Mouse (Mus musculus): ENCODE results near the gene Tex45.

Gene Tex45

DNA sequence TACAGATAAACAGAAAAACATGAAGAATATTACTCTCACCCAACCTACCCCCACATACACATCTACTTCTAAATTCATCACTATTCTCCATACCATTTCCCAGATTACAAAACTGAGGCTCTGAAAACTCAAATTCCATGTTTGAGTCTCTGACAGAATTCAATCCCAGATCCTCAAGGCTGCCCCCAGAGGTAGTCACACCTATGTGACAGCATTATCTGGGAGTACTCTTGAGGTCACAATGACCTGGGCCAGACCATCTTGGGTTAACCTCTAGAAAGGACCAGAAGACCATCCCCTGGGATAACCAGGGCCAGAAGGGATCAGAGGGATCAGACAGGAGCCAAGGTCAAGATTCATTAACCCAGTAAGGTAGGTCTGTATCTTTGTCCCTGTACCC lies at the start of gene Tex45:
TSS of gene Tex45 (plus strand) at position 301 of the 400 bp plus-strand sequence.
- in situ Hi-C loops (cut with MboI; ENCODE audit: unreplicated experiment in 2 of 2): loop anchor here in 1 of 2 experiments (25.0 kb wide), 1 partner anchor 1042 kb away; no protein-coding TSS in a partner anchor

GRCm38 (mm10) chr8:3421507-3421906 lies 49.2 kb upstream of the Tex45 start:
- in situ Hi-C loops (cut with MboI; ENCODE audit: unreplicated experiment in 2 of 2): no loop called here

DNA sequence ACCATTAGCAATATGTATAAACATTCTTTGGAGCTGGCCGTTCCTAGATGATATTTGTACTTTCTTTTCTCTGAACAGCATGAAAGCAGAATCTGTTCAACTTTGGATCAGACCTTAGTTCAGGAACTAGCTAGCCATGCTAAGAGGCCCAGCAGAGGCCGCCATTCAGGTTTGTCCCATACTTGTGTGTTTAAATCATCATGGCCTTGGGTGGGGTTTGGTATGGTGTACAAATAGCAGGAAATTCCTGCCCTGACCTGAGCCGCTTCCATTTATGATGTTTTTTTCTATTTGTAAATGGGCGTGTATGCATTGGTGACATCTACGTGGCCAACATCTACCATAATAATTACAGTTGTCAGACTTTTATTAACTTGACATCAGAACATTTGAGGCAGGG lies 45.4 kb upstream of the Tex45 start:
- in situ Hi-C loops (cut with MboI; ENCODE audit: unreplicated experiment in 2 of 2): no loop called here

DNA sequence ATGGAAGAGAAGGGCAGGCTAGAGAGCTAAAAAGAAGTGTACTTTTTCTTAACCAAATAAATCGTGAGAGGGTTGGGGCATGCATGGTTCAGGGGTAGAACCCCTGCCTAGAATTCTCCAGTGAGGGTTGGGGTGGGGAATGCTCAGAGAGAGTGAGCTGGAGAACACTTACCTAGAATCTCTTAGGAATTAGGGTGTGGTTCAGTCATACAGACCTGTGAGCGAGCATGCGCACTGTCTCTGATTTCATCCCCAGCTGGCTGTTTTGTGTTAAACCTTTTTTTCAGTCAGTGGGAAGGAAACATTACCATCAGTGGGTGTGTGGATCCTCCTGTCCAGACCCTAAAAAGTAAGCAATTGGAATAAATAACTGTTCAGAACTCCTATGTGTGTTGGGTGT lies 44.5 kb upstream of the Tex45 start:
- in situ Hi-C loops (cut with MboI; ENCODE audit: unreplicated experiment in 2 of 2): no loop called here

GRCm38 (mm10) chr8:3428426-3428825 lies 42.2 kb upstream of the Tex45 start:
- in situ Hi-C loops (cut with MboI; ENCODE audit: unreplicated experiment in 2 of 2): no loop called here

DNA sequence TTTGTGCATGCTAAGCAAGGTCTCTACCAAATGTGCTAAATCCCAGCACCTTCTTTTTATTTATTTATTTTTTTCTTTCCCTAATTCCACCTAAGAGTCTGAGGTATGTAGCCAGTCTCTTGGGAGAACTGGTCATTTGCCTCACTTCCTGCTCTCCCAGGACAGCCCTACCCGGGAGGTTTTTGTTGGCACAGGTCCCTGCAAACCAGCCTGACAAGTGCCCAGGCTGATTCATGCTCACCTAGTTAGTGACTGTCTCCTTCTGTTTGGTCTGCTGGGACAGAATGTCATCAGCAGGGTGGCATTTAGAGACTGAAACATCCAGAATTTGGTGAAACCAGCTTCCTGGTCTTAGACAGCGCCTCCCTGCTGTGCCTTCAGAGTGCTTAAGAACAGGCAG lies 40.7 kb upstream of the Tex45 start:
- in situ Hi-C loops (cut with MboI; ENCODE audit: unreplicated experiment in 2 of 2): no loop called here

DNA sequence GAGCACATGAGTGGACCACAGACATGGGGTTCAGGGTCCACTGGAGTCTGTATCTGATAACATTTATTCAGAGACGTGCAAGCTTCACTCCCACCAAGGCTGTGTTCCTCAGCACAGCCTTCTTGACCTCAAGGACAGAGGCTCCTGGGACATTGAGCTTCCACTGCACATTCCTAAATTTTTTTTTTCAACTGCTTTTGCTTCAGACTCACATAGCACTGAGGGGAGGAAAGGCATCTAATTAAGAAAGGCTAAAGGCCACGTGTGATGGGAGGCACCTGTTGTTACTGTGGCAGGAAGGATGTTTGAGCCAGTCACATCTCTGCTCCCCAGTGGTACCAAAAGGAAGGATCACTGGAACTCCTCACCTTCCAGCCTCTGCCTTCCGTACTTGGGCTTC lies 39.5 kb upstream of the Tex45 start:
- in situ Hi-C loops (cut with MboI; ENCODE audit: unreplicated experiment in 2 of 2): no loop called here

- in situ Hi-C loops (cut with MboI; ENCODE audit: unreplicated experiment in 2 of 2): no loop called here
Observed at GRCm38 (mm10) chr8:3436492-3436891, 34.2 kb upstream of the Tex45 start.

GRCm38 (mm10) chr8:3439510-3439909 lies 31.2 kb upstream of the Tex45 start:
- in situ Hi-C loops (cut with MboI; ENCODE audit: unreplicated experiment in 2 of 2): no loop called here

DNA sequence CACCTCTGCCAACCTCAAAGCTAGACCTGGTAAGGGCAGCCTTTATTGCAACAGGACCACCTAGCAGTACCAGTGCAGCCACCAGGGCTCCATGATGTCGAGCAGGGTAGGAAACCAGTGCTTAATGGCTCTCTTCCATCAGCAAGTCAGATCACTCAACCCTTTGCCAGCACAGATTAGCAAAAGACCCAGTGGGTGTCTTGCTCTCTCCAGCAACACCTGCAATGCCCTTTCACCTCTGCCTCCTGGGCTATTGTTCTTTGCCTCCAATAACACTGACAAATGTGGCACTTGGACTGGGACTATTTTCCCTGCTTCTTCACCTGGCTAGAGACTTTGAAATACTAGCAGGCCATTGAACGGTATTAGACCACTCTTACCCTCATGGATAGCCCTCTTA lies 21.4 kb upstream of the Tex45 start:
- in situ Hi-C loops (cut with MboI; ENCODE audit: unreplicated experiment in 2 of 2): no loop called here

- in situ Hi-C loops (cut with MboI; ENCODE audit: unreplicated experiment in 2 of 2): loop anchor here in 1 of 2 experiments (25.0 kb wide), 1 partner anchor 1062 kb away; no protein-coding TSS in a partner anchor
Observed at GRCm38 (mm10) chr8:3450670-3451069, 20.0 kb upstream of the Tex45 start.

DNA sequence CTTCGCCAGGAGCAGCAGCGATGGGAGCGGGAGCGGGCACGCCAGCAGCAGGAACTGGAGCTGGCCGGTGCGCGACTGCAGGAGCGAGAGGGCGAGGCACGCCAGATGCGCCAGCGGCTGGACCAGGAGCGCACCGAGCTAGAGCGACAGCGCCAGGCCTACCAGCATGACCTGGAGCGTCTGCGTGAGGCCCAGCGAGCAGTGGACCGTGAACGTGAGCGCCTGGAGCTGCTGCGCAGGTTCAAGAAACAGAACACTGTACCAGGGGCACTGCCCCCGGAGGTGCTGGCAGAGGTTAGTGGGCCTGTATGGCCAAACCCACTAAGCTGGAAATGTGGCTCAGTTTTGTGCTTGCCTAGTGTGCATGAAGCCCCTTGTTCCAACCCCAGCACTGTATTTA lies 18.7 kb upstream of the Tex45 start:
- in situ Hi-C loops (cut with MboI; ENCODE audit: unreplicated experiment in 2 of 2): loop anchor here in 1 of 2 experiments (25.0 kb wide), 1 partner anchor 1060 kb away; no protein-coding TSS in a partner anchor

DNA sequence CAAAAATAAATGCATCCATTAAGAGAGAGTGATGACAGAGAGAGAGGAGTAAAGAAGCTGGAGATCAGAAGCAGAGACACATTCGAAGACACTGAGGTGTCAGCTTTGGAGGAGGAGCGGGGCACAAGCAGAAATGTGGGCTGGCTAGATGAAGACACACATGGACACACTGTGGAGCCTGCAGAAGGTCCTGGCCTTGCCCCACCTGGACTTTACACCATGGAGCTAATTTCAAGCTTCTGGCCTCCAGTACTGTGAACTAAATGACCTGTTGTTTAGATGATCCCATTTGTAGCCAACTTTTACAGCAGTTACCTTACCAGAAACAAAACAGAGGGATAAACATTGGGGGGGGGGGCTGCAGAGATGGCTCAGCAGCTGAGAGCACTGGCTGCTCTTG lies 7.4 kb upstream of the Tex45 start:
- in situ Hi-C loops (cut with MboI; ENCODE audit: unreplicated experiment in 2 of 2): loop anchor here in 1 of 2 experiments (25.0 kb wide), 1 partner anchor 1049 kb away; no protein-coding TSS in a partner anchor

- in situ Hi-C loops (cut with MboI; ENCODE audit: unreplicated experiment in 2 of 2): loop anchor here in 1 of 2 experiments (25.0 kb wide), 1 partner anchor 1048 kb away; no protein-coding TSS in a partner anchor
Observed at GRCm38 (mm10) chr8:3464309-3464708, 6.4 kb upstream of the Tex45 start.

DNA sequence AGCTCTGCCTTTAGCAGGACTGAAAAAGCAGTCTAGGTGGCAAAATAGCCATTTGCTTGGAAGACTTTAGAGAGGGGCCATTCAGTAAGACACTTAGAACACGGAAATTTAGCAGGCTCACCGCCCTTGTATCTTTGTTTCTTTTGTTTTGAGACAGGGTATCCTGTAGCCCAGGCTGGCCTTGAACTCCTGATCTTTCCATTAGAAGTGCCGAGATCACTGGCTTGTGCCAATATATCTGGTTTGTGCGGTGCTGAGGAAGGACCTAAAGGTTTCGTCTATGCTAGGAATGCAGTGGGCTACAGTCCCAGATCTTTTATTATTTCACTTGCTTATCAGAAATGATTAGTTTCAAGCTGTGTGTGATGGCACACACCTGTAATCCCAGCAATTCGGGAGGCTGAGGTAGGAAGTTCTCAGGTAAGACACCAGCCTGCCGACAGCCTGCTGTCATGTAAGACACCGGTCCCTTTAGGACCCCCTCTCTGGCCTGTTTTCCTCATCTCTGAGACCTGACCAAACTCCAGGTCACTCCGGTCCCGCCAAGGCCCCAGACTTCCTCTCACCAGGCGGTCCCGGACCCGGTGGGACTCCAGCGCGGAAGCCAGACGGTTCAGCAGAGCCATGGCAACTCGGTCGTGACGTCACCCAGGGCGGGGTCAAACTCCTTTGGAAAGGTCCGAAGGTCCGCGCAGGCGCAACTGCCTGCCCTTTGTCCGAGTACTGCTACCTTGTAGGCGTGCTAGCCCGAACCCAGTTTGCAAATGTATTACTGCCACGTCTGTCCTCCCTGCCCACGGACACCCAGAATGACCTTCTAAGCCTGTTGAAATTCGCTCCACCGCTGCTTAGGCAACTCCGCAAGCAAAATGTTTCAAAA lies 3.4 kb upstream of the Tex45 start, which contains the start of gene Pex11g:
TSS of gene Pex11g (minus strand) at position 675 of the 880 bp plus-strand sequence.
- in situ Hi-C loops (cut with MboI; ENCODE audit: unreplicated experiment in 2 of 2): loop anchor here (5.0 to 25.0 kb wide), 3 partner anchors 205 to 1045 kb away; partner anchors contain the start of gene Fcor (in 2 of the 2)

DNA sequence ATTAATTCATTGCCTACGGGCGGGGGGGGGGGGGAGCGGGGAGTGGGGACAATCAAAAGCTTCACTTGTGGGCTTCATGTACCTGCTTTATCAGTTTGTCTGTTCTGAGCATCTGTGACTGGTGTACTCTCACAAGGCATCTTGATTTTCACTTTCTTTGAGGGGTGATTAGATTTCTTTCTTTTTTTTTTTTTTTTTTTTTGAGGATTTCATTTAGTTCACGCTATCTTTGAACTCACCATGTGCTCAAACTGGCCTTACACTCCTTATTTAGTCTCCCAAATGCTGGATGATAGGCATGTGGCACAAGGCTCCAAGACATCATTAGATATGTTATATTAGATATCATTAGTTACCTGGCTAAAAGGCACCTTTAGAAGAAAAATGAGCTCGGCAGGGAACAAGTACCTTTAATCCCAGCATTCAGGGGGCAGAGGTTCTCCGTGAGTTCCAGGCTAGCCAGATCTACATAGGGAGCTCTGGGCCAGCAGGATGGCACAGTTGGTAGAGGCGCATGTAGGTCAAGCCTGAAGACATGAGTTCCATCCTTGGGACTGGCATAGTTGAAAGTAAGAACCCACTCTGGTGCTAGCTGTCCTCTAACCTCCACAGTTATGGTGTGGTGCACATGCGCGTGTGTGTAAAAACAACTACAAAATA lies 2.6 kb upstream of the Tex45 start:
- in situ Hi-C loops (cut with MboI; ENCODE audit: unreplicated experiment in 2 of 2): loop anchor here (5.0 to 25.0 kb wide), 3 partner anchors 204 to 1044 kb away; partner anchors contain the start of gene Fcor (in 2 of the 2)

GRCm38 (mm10) chr8:3468838-3469237 lies 1.8 kb upstream of the Tex45 start:
- in situ Hi-C loops (cut with MboI; ENCODE audit: unreplicated experiment in 2 of 2): loop anchor here (5.0 to 25.0 kb wide), 3 partner anchors 203 to 1043 kb away; partner anchors contain the start of gene Fcor (in 2 of the 2)

- in situ Hi-C loops (cut with MboI; ENCODE audit: unreplicated experiment in 2 of 2): no loop called here
Observed at GRCm38 (mm10) chr8:3475715-3476429, 5.2 kb downstream of the Tex45 start.

GRCm38 (mm10) chr8:3480221-3480785 lies 9.6 kb downstream of the Tex45 start:
- in situ Hi-C loops (cut with MboI; ENCODE audit: unreplicated experiment in 2 of 2): no loop called here

- in situ Hi-C loops (cut with MboI; ENCODE audit: unreplicated experiment in 2 of 2): no loop called here
Observed at GRCm38 (mm10) chr8:3481605-3482004, 10.9 kb downstream of the Tex45 start.

Measured in v-Abl transformed pro-B cells (cell line).